Mouse (Mus musculus): ENCODE results near the gene Gzmb.
"Not testable (repeated sequence)": the region's sequence is repeated elsewhere in the genome, so short reads cannot be mapped to it uniquely, and the experiment has no call there.

The Gzmb gene

DNA sequence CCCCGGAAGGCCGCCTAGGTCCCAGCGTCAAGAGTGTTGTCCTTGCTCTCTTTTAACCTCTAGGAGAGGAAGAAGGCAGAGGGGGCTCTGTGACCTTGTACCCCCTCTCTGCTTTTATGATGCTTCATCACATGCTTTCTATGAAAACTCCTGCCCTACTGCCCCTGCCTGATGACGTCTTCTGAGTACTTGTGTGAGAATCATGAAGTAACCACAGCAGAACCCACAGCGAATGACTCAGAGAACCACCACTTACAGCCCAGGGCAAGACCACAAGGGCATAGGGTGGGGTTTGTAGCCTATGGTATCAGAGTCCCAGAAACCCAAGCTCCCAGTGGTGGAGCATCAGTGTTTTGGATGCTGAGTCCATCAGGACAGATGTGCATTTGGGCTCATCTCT lies at the start of gene Gzmb:
TSS of gene Gzmb (minus strand) at position 108 of the 400 bp plus-strand sequence.
- ChIA-PET CTCF (no interaction called here), POLR2A (no interaction called here)

DNA sequence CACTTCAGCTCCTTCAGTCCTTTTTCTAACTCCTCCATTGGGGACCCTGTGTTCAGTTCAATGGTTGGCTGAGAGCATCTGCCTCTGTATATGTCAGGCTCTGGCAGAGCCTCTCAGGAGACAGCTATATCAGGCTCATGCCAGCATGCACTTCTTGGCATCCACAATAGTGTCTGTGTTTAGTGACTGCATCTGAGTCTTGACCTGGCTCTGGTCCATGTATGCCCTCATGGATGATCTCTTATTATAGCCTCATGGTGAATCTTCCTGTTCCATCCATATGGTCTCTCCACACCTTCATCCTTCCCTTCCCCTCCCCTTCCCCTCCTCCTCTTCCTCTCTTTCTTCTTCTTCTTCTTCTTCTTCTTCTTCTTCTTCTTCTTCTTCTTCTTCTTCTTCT lies 49.7 kb upstream of the Gzmb start:
- POLR2A ChIA-PET, CTCF ChIA-PET: not testable (repeated sequence)

DNA sequence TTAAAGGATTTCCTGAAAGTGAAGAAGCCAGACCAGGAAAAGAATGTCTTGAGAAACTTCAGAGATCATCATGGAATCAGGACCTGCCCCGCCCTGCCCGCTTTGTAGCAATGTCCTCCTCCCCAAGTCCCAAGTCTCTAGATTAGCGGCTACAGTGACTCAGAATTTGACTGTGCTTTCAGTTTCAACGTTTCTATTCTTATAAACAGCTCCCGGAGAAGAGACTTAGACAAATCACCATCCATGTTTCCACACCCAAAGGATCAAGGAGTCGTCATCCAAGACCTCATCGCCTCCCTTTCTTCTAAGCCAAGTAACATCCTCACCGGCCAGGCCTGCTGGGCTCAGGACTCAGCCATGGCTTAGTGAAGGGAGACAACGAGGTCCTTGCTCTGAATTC lies 48.2 kb upstream of the Gzmb start:
- ChIA-PET CTCF (interaction anchor here in 1 of 4 experiments (1.4 kb wide), 1 partner anchor 106 kb away, joined by 5 read pairs; no protein-coding TSS in a partner anchor), POLR2A (interaction anchor here in 1 of 4 experiments (0.6 kb wide), 2 partner anchors 14 to 128 kb away, joined by 3 to 4 read pairs; no protein-coding TSS in a partner anchor)

DNA sequence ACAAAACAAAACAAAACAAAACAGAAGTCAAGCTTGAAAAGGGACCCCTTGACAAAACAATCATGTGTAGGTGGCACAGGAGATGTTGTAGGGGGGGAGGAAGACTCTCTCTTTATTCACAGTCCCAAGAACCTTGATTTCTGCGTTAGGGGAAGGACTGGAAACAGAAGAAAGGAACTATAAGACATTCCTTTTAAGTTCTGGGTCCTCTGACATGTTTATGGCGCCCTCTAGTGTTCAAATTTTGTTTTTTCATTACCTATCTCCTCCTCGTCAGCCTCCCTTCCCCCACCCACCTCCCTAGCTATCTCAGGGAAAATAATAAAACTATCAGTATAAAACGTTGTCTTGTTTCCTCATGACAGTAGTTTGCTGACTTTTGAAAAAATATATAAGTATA lies 42.1 kb upstream of the Gzmb start:
- POLR2A ChIA-PET, result no interaction called here
- CTCF ChIA-PET, result interaction anchor here (0.5 to 2.9 kb wide), 17 partner anchors 10 to 293 kb away, joined by 3 to 22 read pairs (median 4); no protein-coding TSS in a partner anchor

DNA sequence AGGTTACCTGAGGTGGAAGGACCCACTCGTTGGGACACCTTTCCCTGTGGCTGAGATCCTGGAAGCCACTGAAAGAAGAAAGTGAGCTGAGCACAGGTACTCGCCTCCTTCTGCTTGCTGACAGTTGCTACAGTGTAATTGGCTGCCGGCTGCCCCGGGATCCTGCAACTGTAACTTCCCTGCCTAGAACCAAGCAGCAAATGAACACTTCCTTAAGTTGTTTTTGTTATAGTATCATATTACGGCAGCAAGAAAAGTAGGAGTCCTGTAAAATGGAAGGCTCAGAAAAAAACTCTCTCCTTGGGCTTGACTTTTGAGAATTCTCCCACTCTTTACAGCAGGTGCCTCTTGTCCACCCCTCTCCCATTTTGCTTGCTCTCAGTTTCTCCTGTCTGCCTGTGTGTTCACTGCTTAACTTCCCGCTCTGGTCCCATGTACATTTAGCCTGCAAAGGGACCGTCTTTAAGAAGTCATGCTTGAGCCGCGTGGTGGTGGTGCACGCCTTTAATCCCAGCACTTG lies 41.5 kb upstream of the Gzmb start:
- ChIA-PET POLR2A (no interaction called here), CTCF (interaction anchor here in 2 of 4 experiments (0.6 to 2.9 kb wide), 11 partner anchors 11 to 424 kb away, joined by 3 to 22 read pairs (median 4); no protein-coding TSS in a partner anchor)

DNA sequence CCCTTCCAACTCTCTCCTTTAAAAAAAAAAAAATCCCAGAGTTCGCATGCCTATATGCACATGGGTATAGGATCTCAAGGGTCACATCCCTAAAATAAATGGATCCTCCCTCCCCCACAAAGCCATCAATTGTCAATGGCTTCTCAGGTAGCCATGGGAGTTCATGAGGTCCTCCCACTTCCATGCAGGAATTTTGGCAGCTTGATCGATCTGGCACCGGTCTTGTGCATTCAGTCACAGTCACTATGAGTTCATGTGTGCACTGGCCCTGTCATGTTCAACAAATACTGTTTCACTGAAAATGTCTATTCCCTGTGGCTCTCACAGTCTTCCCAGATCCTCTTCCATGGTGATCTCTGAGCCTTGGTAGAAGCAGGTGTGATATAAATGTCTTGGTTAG lies 40.0 kb upstream of the Gzmb start:
- ChIA-PET POLR2A (interaction anchor here in 1 of 4 experiments (0.6 kb wide), 1 partner anchor 929 kb away, joined by 3 read pairs; no protein-coding TSS in a partner anchor), CTCF (interaction anchor here (0.5 to 2.9 kb wide), 7 partner anchors 12 to 98 kb away, joined by 4 to 22 read pairs (median 7); no protein-coding TSS in a partner anchor)

DNA sequence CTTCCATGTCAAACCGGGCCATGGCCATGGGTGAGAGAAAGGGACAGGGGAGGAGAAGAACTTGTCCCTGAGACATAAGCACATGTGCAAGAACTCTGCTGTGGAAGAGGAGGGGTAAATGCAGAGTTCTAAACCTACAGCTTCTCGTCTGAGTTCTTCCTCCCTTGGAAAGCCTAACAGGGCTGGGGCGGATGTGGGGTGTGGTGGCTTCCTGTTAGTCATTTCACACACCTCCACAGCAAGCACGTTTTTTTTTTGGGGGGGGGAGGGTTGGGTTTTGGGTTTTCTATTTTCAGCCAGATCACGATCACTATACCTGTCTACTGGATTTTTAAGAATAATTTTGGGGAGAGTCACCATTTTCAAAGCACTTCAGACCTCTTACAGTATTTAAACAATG lies 34.7 kb upstream of the Gzmb start:
- ChIA-PET POLR2A (interaction anchor here in 1 of 4 experiments (0.6 kb wide), 1 partner anchor 14 kb away, joined by 4 read pairs; no protein-coding TSS in a partner anchor), CTCF (no interaction called here)

DNA sequence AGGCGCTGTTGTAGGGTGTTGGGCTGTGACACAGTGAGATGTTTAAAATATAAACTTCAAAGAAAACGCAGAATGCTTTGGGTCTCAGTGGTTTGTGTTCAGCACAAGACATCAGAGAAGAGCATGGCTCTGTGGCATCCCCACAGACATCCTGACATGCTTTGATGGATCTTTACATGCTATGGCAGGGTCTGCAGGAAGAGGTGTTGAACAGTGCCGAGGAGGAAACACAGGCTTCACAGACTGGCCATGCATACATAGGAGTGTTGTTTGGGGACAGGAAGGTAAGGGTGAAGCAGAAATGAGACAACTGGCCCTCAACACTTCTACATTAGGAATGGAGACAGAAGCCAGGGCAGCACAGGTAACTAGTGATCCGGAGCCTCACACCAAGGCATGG lies 34.0 kb upstream of the Gzmb start:
- ChIA-PET POLR2A (no interaction called here), CTCF (no interaction called here)

DNA sequence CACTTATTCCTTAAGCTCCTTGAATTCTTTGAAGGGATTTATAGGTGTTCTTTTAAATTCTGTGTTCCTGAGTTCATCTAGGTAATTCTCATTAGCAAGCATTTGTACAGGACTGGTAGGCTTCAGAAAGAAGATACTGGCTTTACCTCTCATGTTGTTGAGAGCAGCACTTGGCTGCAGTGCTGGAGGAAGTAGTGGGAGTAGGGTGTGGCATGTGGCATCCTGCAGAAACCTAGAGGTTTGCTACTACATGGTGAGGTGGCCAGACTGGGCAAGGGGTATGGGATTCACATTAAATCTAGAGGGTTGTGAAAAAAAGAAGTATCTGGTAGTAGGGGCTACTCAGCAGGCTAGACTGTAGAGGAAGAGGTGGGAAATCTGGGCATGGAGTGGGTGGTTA lies 31.1 kb upstream of the Gzmb start:
- POLR2A ChIA-PET, result no interaction called here
- CTCF ChIA-PET, result interaction anchor here in 1 of 4 experiments (1.1 kb wide), 1 partner anchor 89 kb away, joined by 3 read pairs; no protein-coding TSS in a partner anchor

DNA sequence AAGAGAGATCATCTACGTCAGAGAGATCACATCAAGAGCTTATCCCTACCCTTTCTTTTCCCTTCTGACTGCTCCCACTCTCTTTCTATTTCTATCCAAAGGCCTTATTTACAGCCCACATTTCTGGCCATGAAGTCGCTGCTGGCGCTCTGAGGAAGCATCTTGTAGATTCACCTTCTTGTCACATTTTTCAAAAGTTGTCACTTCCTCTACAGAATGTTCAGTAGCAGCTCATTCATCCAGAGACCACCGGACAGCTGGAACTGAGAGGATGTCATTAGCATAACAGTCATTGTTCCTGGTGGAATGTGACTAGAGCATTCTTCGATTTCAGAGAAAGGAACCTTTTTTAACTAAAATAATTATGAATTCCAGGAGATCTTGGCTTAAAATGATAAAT lies 26.6 kb upstream of the Gzmb start:
- CTCF ChIA-PET, result interaction anchor here in 2 of 4 experiments (0.6 to 1.1 kb wide), 3 partner anchors 14 to 111 kb away, joined by 3 to 8 read pairs (median 4); no protein-coding TSS in a partner anchor

DNA sequence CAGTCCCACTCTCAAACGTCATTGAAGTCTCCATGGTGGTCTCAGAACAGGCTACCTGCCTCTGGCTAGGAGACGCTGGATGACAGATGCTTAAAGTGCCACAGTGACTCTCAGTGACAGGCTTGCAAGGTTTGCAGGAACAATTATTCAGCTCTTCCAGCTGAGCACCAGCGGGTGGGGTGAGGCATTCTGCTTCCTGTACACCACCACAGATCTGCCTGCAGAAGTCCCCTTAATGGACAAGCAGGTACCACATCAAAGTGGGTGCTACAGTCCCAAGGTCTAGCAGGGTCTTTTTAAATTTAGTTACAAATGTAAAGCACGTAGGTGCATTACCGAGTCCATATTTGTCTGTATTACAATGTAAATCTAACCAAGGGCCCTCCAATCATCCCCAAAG lies 25.7 kb upstream of the Gzmb start:
- CTCF ChIA-PET, result no interaction called here
- POLR2A ChIA-PET, result no interaction called here

More for the DNA sequence above, 26.6 kb upstream of the Gzmb start:
- POLR2A ChIA-PET, result interaction anchor here in 2 of 4 experiments (0.6 to 1.1 kb wide), 2 partner anchors 71 to 405 kb away, joined by 3 to 4 read pairs; no protein-coding TSS in a partner anchor

DNA sequence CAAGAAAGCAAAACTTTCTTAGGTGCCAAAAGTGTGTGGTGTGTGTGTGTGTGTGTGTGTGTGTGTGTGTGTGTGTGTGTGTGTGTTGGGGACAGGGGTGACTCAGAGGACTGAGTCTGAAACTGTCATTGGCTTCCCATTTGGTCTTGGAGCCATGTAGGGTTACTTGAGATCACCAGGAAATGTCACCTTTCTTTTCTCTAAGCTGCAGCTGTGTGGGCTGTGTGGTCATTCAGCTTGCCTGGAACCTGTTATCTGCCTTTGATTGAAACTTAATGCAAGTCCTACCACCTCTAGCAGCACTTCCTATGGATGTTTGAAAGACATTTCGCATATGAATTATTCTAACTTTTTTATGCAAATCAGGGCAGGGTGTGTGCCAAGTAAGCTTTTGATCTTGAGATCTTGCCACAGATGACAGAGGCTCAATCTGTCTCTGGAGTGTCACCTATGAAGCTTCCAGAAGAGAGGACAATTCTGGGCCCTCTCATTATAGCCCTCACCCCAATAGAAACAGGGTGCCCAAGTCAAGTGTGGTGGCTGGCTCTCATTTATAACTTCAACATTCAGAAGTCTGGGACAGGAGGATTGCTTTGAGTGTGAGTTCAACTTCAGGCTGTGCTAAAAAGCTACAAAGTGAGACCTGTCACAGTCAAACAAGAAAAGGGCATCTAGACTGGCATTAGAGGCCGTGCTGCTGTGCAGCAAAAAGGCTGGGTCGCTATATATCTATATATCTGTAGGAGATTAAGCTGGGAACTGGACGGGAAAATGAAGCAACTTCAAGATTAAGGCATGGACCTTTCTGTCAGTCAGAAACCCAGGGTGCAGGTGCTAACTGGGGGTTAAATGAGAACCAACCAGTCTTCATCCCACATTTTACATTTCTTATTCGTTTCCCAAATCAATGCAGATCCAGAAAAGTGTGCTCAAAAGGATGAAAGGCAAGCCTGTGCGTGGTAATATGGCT lies 22.6 kb upstream of the Gzmb start:
- ChIA-PET CTCF (interaction anchor here in 1 of 4 experiments (0.9 kb wide), 1 partner anchor 30 kb away, joined by 4 read pairs; no protein-coding TSS in a partner anchor), POLR2A (interaction anchor here in 1 of 4 experiments (0.6 kb wide), 1 partner anchor 67 kb away, joined by 3 read pairs; no protein-coding TSS in a partner anchor)

DNA sequence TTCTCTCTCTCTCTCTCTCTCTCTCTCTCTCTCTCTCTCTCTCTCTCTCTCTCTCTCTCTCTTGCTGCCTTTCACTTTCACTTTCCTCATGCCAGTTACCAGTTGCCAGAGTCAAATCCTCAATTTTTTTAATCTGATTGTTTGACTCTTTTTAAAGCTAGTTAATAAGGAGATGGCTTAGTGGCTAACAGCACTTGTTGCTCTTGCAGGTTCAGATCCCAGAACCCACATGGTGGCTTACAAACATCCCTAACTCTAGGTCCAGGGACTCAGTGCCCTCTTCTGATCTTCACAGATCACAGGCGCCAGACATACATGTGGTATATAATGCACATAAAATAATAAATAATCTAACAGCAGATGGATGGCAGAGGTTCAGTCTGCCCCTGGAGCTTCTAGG lies 21.8 kb upstream of the Gzmb start:
- ChIA-PET POLR2A (no interaction called here), CTCF (interaction anchor here in 1 of 4 experiments (0.9 kb wide), 1 partner anchor 30 kb away, joined by 4 read pairs; no protein-coding TSS in a partner anchor)

DNA sequence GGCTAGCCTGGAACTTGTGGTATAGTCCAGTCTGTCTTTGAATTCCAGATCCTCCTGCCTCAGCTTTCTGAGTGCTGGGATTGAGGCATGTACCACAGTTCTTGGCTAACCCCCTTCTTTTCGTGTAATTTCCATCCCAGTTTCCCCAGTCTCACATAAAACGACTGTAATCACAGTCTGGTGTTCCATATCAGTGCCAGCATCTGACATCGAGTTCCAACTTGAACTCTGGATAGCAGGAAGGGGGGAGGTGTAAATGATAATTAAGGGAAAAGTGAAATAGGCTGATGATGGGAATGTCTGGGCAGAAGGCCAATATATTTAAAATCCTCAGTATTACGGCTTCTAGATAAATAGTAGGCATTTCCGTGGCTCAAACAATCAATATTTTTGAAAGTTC lies 19.0 kb upstream of the Gzmb start:
- POLR2A ChIA-PET, result no interaction called here
- CTCF ChIA-PET, result no interaction called here

DNA sequence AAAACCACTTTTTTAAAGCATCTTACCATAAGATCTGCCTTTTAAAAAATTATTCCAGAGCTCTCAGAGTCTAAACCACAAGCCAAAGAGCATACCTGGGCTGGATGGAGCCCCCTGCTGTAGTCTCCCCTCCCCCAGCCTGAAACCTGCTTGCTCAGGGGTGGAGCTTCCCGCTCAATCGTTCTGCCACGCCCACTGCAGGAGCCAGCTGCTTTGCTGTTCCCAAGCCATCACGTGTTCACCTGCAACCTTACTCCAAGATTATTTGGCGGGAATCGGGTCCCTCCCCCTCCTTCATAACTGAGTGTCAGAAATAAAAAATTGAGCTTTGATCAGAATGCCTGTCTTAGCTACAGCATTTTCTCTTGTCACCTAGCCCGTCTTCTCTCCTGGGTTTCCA lies 16.6 kb upstream of the Gzmb start:
- CTCF ChIA-PET, result interaction anchor here in 1 of 4 experiments (1.1 to 1.2 kb wide), 3 partner anchors 73 to 1130 kb away, joined by 3 to 7 read pairs (median 3); no protein-coding TSS in a partner anchor

DNA sequence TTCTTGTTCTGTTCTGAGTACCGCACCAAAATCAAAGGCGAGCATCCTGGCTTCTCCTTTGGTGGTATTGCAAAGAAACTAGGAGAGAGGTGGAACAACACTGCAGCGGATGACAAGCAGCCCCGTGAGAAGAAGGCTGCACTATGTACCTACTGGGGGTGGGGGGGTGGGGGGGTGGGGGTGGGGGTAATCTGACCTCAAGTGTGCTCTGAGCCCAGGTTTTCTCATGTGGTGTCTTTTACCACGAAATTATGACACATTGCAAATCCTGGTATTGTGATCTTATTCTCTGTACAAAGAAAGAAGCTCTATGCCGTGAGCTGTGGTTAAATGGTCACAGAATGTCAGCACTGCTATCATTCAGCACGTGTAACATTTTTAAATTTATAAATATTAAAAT lies 14.0 kb upstream of the Gzmb start:
- CTCF ChIA-PET, result interaction anchor here in 2 of 4 experiments (0.6 to 0.7 kb wide), 2 partner anchors 9 to 98 kb away, joined by 3 to 5 read pairs; no protein-coding TSS in a partner anchor
- POLR2A ChIA-PET, result not testable (repeated sequence)

More for the DNA sequence above, 16.6 kb upstream of the Gzmb start:
- POLR2A ChIA-PET, result interaction anchor here in 2 of 4 experiments (0.7 to 1.1 kb wide), 3 partner anchors 11 to 179 kb away, joined by 3 to 4 read pairs (median 4); no protein-coding TSS in a partner anchor

DNA sequence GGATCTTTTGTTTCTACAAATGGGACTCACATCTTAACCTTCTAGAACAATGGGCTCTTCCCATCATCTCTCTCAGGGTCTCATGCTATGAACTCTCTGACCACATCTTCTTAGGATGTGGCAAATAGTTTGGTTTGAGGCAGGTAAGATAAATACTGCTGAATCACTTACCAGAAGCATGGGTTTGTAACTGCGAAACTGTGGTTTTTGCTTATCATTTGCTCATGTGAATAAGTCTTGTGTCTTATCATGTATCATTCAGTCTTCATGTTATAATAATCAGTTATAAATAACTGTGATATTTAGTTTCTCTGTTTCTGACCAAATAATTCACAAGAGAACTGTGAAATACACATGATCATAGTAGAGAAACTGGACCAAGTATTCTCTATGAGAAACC lies 4.0 kb upstream of the Gzmb start:
- CTCF ChIA-PET, result no interaction called here
- POLR2A ChIA-PET, result no interaction called here

DNA sequence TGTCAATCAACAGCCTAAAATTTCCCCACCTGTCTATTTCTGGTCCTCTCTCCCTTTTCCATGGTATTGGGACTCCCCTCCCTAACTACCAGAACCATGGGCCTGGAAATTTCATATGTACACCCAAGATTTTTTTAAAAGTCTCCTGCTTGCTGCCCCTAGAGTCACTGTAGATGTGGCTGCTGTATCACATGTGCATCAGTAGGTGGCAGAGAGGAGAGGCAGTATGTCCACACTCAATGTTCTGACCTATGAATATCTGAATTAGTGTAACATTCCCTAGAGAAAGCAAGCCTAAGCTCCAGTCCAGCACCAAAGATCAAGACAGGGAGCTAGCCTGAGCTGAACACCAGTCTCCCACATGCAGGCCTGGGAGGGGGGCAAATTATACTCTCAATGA lies 21.7 kb downstream of the Gzmb start:
- ChIA-PET POLR2A (no interaction called here), CTCF (no interaction called here)

DNA sequence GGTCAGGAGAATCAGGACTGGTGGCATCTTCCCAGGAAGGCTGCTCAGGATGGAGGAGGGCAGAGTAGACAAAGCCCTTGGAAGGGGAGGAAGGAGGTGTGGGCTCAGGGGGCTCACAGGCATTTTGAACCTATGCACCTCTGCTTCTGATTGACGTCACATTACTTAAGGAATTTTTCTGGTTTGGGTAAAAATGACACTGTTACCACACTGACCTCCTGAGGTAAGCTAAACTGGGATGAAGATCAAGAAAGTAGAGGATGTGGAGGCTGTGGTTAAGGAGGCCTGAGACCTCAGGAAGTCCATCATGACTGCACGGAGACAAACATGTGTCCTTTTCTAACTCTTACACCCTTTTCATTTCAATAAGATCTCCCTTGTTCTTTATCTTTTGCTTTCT lies 27.5 kb downstream of the Gzmb start, which contains the start of gene Gzmc:
TSS of gene Gzmc (minus strand) at position 101 of the 400 bp plus-strand sequence.
- ChIA-PET CTCF (no interaction called here), POLR2A (no interaction called here)

DNA sequence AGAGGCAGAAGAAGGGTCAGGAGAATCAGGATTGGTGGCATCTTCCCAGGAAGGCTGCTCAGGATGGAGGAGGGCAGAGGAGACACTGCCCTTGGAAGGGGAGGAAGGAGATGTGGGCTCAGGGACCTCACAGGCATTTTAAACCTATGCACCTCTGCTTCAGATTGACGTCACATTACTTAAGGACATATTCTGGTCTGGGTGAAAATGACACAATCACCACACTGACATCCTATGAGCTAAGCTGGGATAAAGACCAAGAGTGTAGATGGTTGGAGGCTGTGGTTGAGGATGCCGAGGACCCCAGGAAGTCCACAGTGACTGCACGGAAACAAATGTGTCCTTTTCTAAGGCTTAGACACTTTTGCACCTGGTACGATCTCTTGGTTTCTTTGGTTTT lies 50.7 kb downstream of the Gzmb start, which contains the start of gene Gzmf:
TSS of gene Gzmf (minus strand) at position 101 of the 400 bp plus-strand sequence.
- ChIA-PET CTCF (no interaction called here), POLR2A (no interaction called here)
